Mouse (Mus musculus): ENCODE results near the gene Klhl8. TPM values are rescaled to one million over a fixed set of nuclear protein-coding genes. Genes with fewer than 3 reads are reported as not detected.

Gene Klhl8
- polyA plus RNA-seq, 1 experiment: 29.1 TPM

GRCm38 (mm10) chr5:103816718-103817117 lies 94.3 kb downstream of the Klhl8 start:
- H3K4me3 ChIP-seq (replicated peaks; ENCODE audit: insufficient read depth, low read depth, low read length): no peak overlapping the region
- H3K27me3 ChIP-seq (ENCODE audit: control insufficient read depth, insufficient read depth, low read length): no peaks in the 10 kb centered on the region
- no peak for DNase-seq
- WGBS: 93% methylated on average over 3 of the region's 3 CpGs
- no peaks in the 10 kb centered on the region for H3K4me1 ChIP-seq (ENCODE audit: control insufficient read depth, insufficient read depth, low read length)
- H3K27ac ChIP-seq (ENCODE audit: insufficient read depth, low read length): no peak overlapping the region
- TF ChIP-seq POLR2A (IDR thresholded peaks at IDR 0.05; ENCODE audit: borderline replicate concordance, insufficient read depth, low read length) (no peak), CTCF (IDR thresholded peaks at IDR 0.05; ENCODE audit: borderline replicate concordance, insufficient read depth, low read depth, low read length) (no peak)

GRCm38 (mm10) chr5:103815249-103815617 lies 95.8 kb downstream of the Klhl8 start:
- no peaks in the 10 kb centered on the region for H3K4me1 ChIP-seq (ENCODE audit: control insufficient read depth, insufficient read depth, low read length)
- 72% methylated on average over 4 of the region's 4 CpGs for WGBS
- TF ChIP-seq CTCF (IDR thresholded peaks at IDR 0.05; ENCODE audit: borderline replicate concordance, insufficient read depth, low read depth, low read length): no peak
- TF ChIP-seq POLR2A (IDR thresholded peaks at IDR 0.05; ENCODE audit: borderline replicate concordance, insufficient read depth, low read length): no peak
- no peak overlapping the region for H3K4me3 ChIP-seq (replicated peaks; ENCODE audit: insufficient read depth, low read depth, low read length)
- no peak for DNase-seq
- no peak overlapping the region for H3K27ac ChIP-seq (ENCODE audit: insufficient read depth, low read length)
- no peaks in the 10 kb centered on the region for H3K27me3 ChIP-seq (ENCODE audit: control insufficient read depth, insufficient read depth, low read length)

- Histone ChIP-seq H3K4me1 (ENCODE audit: control insufficient read depth, insufficient read depth, low read length) (no peaks in the 10 kb centered on the region), H3K4me3 (replicated peaks; ENCODE audit: insufficient read depth, low read depth, low read length) (no peak overlapping the region), H3K27me3 (ENCODE audit: control insufficient read depth, insufficient read depth, low read length) (no peaks in the 10 kb centered on the region), H3K27ac (ENCODE audit: insufficient read depth, low read length) (no peak overlapping the region)
- DNase-seq: no peak
- TF ChIP-seq POLR2A (IDR thresholded peaks at IDR 0.05; ENCODE audit: borderline replicate concordance, insufficient read depth, low read length) (no peak), CTCF (IDR thresholded peaks at IDR 0.05; ENCODE audit: borderline replicate concordance, insufficient read depth, low read depth, low read length) (no peak)
- 60% methylated on average over 16 of the region's 16 CpGs for WGBS
These were observed 96.4 kb downstream of the Klhl8 start for GRCm38 (mm10) chr5:103814551-103815248.

- TF ChIP-seq POLR2A (IDR thresholded peaks at IDR 0.05; ENCODE audit: borderline replicate concordance, insufficient read depth, low read length) (no peak), CTCF (IDR thresholded peaks at IDR 0.05; ENCODE audit: borderline replicate concordance, insufficient read depth, low read depth, low read length) (no peak)
- no peaks in the 10 kb centered on the region for H3K4me1 ChIP-seq (ENCODE audit: control insufficient read depth, insufficient read depth, low read length)
- no peak overlapping the region for H3K4me3 ChIP-seq (replicated peaks; ENCODE audit: insufficient read depth, low read depth, low read length)
- no peak overlapping the region for H3K27ac ChIP-seq (ENCODE audit: insufficient read depth, low read length)
- WGBS: 94% methylated on average over 12 of the region's 12 CpGs
- DNase-seq: no peak
- no peaks in the 10 kb centered on the region for H3K27me3 ChIP-seq (ENCODE audit: control insufficient read depth, insufficient read depth, low read length)
These were observed 97.0 kb downstream of the Klhl8 start for GRCm38 (mm10) chr5:103813997-103814542.

GRCm38 (mm10) chr5:103813291-103813690 lies 97.8 kb downstream of the Klhl8 start:
- TF ChIP-seq POLR2A (IDR thresholded peaks at IDR 0.05; ENCODE audit: borderline replicate concordance, insufficient read depth, low read length) (no peak), CTCF (IDR thresholded peaks at IDR 0.05; ENCODE audit: borderline replicate concordance, insufficient read depth, low read depth, low read length) (no peak)
- H3K27me3 ChIP-seq (ENCODE audit: control insufficient read depth, insufficient read depth, low read length): no peaks in the 10 kb centered on the region
- WGBS: 70% methylated on average over 5 of the region's 5 CpGs
- H3K4me3 ChIP-seq (replicated peaks; ENCODE audit: insufficient read depth, low read depth, low read length): no peak overlapping the region
- H3K27ac ChIP-seq (ENCODE audit: insufficient read depth, low read length): no peak overlapping the region
- no peaks in the 10 kb centered on the region for H3K4me1 ChIP-seq (ENCODE audit: control insufficient read depth, insufficient read depth, low read length)
- DNase-seq: no peak

Other genes starting within 250 kb of the Klhl8 start
- gene Aff1, start 218.9 kb downstream of the Klhl8 start, polyA plus RNA-seq (2012; rRNA removed): 9.3 TPM in 2 replicates
- gene Hsd17b13, start 66.2 kb upstream of the Klhl8 start, polyA plus RNA-seq (2012; rRNA removed): not detected in 2 replicates
- 27.7 and 29.2 TPM in 2 replicates for gene Hsd17b11, start 110.7 kb upstream of the Klhl8 start, polyA plus RNA-seq (2012; rRNA removed)
- 73.8 and 78.5 TPM in 2 replicates for gene Nudt9, start 135.0 kb upstream of the Klhl8 start, polyA plus RNA-seq (2012; rRNA removed)
- not detected in 2 replicates for gene Gm17660, start 166.3 kb upstream of the Klhl8 start, polyA plus RNA-seq (2012; rRNA removed)
- 1,650 and 1,724 TPM in 2 replicates for gene Sparcl1, start 202.5 kb upstream of the Klhl8 start, polyA plus RNA-seq (2012; rRNA removed)

Measured in cerebellum, adult 2 months (tissue).